Mouse (Mus musculus) NIH3T3 (cell line): Measurements from ENCODE around the gene Gm47841.

Experiments used
- DNase-seq: peaks from one replicate; pipeline ENCODE4 v3.0.0-alpha.2; 2012; ENCODE audit warnings: low read depth

Gm47841 gene

GRCm38 (mm10) chr15:101074067-101074466, 26.9 kb upstream of the Gm47841 start:
- DNase-seq, result no peak

GRCm38 (mm10) chr15:101072736-101073135, 25.5 kb upstream of the Gm47841 start:
- no peak for DNase-seq

GRCm38 (mm10) chr15:101070762-101071161, 23.6 kb upstream of the Gm47841 start:
- DNase-seq, result no peak

- no peak for DNase-seq
Measured at GRCm38 (mm10) chr15:101069641-101070190, 22.5 kb upstream of the Gm47841 start.

- no peak for DNase-seq
Measured at GRCm38 (mm10) chr15:101068671-101069070, 21.5 kb upstream of the Gm47841 start.

GRCm38 (mm10) chr15:101068029-101068428, 20.8 kb upstream of the Gm47841 start:
- DNase-seq, result no peak

- no peak for DNase-seq
Measured at GRCm38 (mm10) chr15:101066920-101067696, 19.9 kb upstream of the Gm47841 start.

- DNase-seq, result no peak
Measured at GRCm38 (mm10) chr15:101066364-101066847, 19.2 kb upstream of the Gm47841 start.

GRCm38 (mm10) chr15:101065069-101065468, 17.9 kb upstream of the Gm47841 start:
- DNase-seq, result no peak

GRCm38 (mm10) chr15:101060280-101060852, 13.2 kb upstream of the Gm47841 start:
- no peak for DNase-seq

GRCm38 (mm10) chr15:101059570-101060279, 12.5 kb upstream of the Gm47841 start:
- no peak for DNase-seq

GRCm38 (mm10) chr15:101056225-101056624, 9.0 kb upstream of the Gm47841 start:
- peak; percentile 46 for DNase-seq

GRCm38 (mm10) chr15:101054541-101054940, 7.3 kb upstream of the Gm47841 start:
- DNase-seq, result no peak

- no peak for DNase-seq
Measured at GRCm38 (mm10) chr15:101053832-101054459, 6.7 kb upstream of the Gm47841 start.

- no peak for DNase-seq
Measured at GRCm38 (mm10) chr15:101052560-101053501, 5.6 kb upstream of the Gm47841 start.

GRCm38 (mm10) chr15:101051869-101052268, 4.7 kb upstream of the Gm47841 start:
- DNase-seq, result no peak

GRCm38 (mm10) chr15:101048338-101048896, 1.2 kb upstream of the Gm47841 start:
- no peak for DNase-seq

- DNase-seq, result no peak
Measured at GRCm38 (mm10) chr15:101046527-101047193, 537 bp downstream of the Gm47841 start.

GRCm38 (mm10) chr15:101046039-101046526, 1.1 kb downstream of the Gm47841 start:
- DNase-seq, result no peak

GRCm38 (mm10) chr15:101044531-101044930, 2.7 kb downstream of the Gm47841 start:
- DNase-seq, result no peak
